Mouse (Mus musculus) left cerebral cortex, postnatal 10 days (tissue): ENCODE data around the gene Erlin1. TPM values are rescaled to one million over a fixed set of nuclear protein-coding genes. Genes with fewer than 3 reads are reported as not detected.

Source experiments
- DNase-seq, 2 experiments: peaks; one replicate each; pipeline ENCODE4 v3.0.0; 2021 to 2022; ENCODE audit warnings: low spot score in 2 of 2, mixed read lengths in 1 of 2; ENCODE audit errors: extremely low spot score in 1 of 2
- intact Hi-C: fragments of 180-260 bp; cut with DNase I; formaldehyde crosslinking; loops from one replicate; pipeline ENCODE4 v1.15.1; 2025
- total RNA-seq, 2 experiments: library from RNA; stranded (reverse); gene quantifications; 2 replicates each; pipeline ENCODE4 v1.2.3; 2021

The Erlin1 gene
- total RNA-seq, 2 experiments from 2014 or later, result 22.8 to 26.4 TPM

DNA sequence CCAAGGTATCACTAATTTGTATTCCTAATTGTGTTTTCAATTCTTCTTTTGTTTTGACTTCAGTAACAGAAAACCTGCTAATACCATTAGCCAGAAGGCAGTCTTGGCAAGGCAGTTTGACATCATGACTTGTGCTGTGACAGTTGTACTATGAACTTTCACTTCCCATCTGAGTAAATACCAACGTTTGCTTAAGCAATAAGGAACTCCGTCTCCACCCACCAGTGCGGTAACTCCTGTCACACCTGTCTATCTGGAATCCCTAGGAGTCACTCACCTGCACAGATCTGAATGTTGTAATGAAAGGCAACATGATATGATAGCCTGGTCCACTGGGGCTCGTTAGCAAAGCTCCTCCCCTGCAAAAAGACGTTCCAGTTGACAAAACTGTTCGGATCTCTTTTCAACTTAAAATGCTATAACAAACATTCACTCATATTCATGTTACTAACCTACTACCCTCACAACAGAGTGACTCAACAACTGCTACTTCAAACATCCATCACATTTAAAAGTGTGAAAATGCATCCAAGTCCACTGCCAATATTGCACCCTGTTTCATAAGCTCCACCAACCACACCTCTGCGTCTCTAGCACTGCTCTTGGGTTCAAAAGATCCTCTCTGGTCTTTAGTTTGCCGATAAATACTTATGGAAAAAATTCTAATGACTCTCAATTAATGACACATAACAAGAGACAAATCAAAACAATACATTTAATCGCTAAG, 2.1 kb downstream of the Erlin1 start:
- DNase-seq, result no peak
- intact Hi-C loops, result loop anchor here (10.0 kb wide), 1 partner anchor 333 kb away; no protein-coding TSS in a partner anchor

DNA sequence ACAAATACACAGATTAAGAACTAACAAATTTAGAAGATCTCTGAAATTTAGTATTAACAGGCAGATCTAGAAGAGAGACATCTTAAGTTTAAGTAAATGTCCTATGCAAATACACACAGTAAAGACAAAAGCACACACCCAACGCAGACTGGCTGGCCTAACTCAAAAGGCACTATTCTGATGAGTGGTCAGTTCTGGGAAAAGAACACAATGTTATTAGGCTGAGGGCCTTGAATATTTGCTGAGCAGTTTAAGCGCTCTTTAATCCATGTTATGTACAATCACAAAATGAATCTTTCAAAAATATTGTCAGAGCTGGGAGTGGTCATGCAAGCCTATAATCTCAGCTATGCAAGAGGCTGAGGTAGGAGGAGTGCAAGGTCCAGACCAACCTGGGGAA, 4.9 kb downstream of the Erlin1 start:
- intact Hi-C loops, result loop anchor here (10.0 kb wide), 1 partner anchor 330 kb away; no protein-coding TSS in a partner anchor
- DNase-seq, result no peak

DNA sequence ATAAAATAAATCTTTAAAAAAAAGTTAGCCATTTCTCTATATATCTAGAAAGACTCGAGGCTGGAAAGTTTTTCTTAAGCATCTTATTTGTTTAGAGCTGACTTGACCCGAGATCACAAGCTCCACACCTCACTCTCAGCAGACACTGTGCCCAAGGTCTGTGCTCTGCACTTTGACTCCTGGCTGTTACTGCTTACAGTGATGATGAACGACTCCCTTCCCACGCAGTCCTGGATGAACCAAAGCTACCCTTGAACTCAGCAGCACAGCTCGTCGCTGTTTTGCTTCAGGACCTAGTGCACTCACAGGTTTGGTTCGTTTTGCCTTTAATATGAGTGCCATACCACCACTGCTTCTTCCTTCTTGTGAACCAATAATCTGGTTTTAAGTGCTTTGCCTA, 5.8 kb downstream of the Erlin1 start:
- DNase-seq, result no peak

DNA sequence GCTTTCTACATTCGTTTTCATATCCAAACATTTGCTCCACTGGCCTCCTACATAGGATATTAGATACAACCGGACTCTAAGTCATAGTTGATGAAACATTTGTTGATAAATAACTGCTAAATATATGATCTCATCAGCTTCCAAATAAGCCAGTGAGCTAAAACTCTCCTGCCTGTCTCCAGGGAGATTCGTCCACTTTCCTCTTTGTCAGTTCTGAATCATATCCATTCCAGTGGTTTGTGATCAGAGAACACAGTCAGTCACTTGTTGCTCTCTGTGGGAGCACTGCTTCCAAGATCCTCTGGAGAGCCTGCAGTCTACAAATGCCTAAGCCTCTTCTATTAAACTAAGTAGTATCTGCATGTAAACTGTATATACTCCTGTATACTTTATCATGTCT, 9.4 kb downstream of the Erlin1 start:
- DNase-seq, result no peak
- intact Hi-C loops, result loop anchor here (10.0 kb wide), 1 partner anchor 325 kb away; no protein-coding TSS in a partner anchor

More for the DNA sequence above, 5.8 kb downstream of the Erlin1 start:
- intact Hi-C loops, result loop anchor here (10.0 kb wide), 1 partner anchor 329 kb away; no protein-coding TSS in a partner anchor

DNA sequence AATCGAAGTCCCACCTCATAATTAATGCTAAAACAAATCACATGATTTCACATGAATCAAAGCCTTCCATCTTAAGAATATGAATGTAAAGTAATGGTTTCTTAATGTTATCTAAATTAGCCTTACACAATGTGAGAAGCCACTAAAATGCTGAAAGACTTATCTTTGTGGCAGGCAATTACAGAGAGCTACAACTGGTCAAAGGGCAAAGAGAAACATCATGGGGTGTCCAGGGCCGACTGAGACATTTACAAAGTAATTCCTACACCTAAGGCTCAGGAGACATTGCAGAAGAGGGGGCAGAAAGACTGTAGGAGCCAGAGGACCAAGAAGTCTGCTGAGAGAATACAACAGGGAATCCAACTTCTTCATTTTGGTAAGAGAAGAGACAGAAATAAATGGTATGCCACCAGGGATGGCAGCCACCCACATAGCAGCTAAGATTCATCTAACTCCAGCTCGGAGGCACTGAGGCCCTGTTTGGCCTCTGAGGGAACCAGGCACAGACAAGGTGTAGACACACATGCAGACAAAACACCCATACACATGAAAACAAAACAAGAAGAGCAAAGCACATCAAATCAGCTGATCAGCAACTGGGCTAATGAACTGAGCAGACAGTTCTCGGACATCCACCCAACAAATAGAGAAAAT, 14.3 kb downstream of the Erlin1 start:
- intact Hi-C loops, result no loop called here
- no peak for DNase-seq

DNA sequence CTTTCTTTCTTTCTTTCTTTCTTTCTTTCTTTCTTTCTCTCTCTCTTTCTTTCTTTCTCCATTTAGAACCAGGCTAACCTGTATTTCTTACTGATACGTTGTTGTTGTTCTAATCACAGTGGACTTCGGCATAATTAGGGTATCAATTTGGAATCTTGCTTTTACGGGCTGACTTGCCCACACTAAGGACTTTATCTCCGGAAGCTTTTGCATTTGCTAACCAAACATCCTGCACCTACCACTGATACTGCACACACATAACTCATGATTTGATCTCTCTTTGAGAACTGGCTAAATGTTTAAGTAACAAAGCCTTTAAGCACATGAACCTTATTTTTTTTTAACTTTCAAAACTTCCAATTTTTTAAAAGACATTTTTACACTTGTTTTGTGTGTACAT, 19.2 kb downstream of the Erlin1 start:
- intact Hi-C loops, result no loop called here

DNA sequence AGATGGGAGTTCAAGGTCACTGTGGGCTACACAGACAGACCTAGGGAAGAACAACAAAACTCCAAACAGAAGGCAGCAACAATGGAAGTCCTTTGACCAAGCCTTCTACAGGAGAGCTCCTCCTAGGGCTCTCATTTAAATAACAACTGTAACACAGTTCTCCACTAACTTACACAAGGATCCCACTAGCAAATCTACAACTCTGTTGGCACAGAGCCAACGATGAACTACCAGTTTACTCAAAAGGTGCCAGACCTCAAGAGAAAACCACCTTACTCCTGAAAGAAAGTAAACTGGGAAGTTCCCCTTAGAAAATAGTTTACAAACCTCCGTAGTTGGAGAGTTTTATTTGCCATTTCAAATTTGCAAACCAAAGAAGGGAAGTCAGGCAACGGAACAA, 20.3 kb downstream of the Erlin1 start:
- DNase-seq, result no peak
- intact Hi-C loops, result no loop called here

More for the DNA sequence above, 19.2 kb downstream of the Erlin1 start:
- DNase-seq, result no peak

DNA sequence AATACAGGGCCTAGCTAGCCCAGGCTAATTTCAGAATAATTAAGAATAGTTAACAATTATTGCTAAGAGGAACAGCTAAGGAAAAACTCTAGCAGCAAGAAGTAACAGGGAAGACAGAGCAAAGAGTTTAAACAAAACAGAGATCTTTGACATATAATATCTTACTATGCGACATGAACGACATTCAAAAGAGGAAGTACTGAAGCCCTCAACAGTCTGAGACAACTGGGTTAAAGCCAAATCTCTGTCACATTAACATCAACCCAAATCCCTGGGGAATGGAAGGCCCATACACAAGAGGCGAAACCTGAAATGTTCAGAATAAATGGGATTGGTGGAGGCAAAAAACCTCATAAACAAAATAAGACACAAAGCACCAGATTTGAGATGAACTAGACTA, 23.7 kb downstream of the Erlin1 start:
- no peak for DNase-seq
- intact Hi-C loops, result no loop called here

DNA sequence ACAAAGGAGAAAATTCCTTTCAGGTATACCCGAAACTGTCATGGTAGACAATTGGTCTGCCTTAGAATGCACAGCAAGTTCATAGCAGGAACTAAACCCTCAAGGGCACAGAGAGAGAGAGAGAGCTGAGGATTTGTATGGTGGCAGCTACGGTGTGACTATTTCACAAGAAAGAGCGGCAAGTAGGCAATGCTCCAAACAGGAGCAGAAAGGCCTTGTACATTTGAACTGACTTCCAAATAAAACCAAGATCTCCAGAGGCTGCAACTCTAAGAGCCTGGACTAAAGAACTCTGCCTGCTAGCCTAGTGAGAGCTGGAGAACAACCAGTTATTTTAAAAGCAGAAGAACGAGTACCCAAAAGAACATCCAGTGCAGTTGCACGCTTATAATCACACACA, 27.5 kb downstream of the Erlin1 start:
- no peak for DNase-seq
- intact Hi-C loops, result no loop called here

DNA sequence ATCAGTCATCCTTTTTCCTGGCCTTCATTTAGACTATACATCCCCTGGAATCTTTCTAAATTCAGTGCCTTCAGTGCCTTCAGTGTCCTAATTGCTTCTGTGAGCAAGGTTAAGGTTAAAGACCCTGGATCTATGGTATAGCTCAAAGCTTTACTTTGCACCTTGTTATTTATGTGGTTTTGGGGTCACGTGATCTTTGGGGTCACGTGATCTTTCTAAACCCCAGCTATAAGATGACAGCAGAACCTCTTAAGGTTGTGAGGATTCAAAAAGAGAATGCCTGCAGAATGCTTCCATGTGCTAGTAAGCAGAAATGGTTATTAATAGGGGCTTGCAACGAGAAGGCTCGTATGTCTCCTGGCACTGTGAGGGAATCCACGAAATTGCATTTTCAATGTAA, 36.2 kb downstream of the Erlin1 start:
- intact Hi-C loops, result no loop called here

DNA sequence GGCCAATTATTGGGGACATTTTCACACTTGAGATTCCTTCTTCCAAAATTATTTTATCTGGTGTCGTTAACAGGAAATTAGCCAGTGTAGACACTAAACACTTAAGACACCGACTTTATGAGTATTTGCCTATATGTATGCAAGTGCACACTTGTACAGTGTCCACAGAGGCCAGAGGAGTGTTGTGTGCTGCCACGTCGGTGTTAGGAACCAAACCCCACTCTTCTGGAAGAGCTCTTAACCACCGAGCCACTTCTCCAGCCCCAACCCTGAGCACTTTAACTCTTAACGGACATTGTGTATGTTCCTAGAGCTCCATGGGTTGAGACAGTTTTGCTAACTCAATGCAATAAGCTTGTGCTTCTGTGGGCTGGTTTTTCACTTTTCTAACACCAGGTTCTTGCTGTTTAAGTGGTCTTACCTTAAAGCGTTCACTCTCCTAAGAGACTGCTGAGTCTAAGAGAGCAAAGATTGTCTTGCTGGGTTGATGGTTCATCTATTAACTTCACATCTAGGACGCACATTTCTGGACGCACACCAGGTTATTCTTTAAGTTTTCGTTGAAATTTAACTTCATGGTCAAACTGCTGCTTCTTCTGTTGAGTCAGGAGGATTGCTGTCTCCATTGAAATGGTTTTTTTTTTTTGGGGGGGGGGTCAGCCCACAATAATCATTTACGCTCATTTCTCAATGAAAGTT, 37.4 kb downstream of the Erlin1 start:
- intact Hi-C loops, result no loop called here
- DNase-seq, result no peak

More for the DNA sequence above, 36.2 kb downstream of the Erlin1 start:
- no peak for DNase-seq

DNA sequence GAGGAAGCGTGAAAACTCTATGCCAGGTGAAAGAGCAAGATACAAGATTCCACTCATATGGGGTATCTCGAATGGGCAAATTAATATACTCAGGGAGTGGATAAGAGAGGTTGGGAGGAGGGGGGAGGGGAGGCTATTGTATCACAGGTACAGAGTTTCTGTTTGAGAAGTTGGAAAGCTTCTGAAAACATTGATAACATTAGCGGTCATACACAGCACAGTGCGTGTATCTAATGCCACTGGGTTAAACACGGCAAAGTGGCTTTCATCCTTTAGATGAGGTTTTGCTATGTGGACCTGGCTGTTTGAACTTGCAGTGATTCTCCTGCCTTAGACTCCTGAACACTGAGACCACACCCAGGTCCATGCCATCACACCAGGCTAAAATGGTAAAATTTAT, 39.6 kb downstream of the Erlin1 start:
- no peak for DNase-seq
- intact Hi-C loops, result no loop called here

DNA sequence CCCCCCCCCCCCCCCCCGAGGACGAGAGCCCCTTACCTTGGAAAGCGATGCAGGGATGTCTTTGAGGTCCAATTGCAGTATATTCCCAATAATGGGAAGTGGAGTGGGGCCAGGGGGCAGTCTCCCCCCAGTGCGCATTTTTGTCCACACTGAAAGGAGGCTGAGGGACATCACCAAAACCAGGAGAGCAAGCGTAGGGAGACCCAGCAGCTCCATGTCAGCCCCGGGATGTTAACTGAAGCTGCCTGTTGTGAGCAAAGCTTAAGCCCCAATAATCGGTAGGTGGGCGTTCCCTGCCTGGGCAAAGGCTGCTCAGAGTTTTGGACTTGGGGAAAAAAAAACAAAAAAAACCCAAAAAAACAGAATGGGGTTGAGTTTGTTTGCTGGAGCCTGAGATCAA, 40.6 kb downstream of the Erlin1 start, which contains the start of gene Cyp2c23:
TSS of gene Cyp2c23 (minus strand) at position 237 of the 400 bp plus-strand sequence.
- intact Hi-C loops, result no loop called here
- DNase-seq, result no peak

DNA sequence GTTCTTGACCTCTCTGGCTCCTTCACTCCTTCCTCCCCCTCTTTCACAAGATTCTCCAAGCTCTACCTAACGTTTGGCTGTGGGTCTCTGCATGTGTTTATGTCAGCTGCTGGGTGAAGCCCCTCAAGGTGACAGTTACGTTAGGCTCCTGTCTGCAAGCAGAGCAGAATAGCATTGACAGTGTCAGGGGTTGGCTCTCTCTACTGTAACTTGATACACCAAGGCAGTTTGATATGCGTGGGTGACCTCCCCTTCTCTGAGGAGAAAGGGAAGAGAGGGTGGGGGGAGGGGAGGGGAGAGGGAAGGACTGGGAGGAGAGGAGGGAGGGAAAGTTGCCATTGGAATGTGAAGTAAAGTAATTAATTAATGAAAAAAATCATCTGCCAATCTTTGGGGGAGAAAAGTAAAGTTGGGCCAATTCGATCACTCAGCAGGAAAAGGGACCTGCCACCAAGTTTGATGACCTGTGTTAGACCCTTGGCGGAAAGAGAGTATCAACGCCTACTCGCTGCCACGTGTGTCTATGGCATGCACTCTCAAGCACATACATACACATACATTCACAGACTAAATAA, 42.5 kb downstream of the Erlin1 start:
- intact Hi-C loops, result no loop called here
- DNase-seq, result no peak

DNA sequence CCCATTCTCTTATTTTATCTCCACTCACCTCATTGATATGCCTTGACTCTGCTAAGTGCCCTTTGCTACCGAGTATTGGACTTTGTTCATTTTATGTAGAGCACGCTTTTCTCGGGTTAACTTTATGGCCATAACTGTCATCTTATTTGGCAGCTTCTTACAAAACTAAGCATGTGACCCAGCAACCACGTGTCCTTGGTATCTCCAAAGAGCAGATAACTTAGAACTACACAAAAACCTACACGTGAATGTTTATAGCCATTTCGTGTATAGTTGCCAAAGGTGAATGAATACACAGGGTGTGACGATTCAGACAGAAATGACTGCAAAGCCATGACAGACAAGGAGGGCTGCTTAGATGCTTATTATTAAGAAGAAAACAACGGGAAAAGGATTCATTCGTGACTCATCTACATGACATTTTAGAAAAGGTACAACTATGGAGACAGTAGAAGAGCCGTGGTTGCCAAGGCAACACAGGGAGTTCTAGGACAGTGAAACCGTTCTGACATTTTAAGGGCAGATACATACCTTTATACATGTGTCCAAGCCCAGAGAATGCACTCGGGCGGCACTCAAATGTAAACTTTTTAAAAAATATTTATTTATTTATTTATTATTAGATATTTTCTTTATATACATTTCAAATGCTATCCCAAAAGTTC, 44.5 kb downstream of the Erlin1 start:
- intact Hi-C loops, result no loop called here
- DNase-seq, result no peak

DNA sequence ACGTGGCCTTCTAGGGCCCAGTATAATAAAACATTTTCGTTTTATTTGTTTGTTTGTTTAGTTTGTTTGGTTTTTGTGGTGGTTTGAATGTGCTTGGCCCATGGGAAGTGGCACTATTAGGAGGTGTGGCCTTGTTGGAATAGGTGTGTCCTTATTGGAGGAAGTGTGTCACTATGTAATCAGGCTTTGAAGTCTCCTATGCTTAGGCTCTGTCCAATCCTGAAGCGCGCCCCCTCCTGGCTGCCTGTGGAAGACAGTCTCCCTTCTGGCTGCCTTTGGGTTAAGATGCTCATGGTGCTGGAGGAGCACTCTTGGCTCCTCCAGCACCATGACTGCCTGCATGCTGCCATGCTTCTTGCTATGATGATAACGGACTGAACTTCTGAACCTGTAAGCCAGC, 46.5 kb downstream of the Erlin1 start:
- intact Hi-C loops, result no loop called here

DNA sequence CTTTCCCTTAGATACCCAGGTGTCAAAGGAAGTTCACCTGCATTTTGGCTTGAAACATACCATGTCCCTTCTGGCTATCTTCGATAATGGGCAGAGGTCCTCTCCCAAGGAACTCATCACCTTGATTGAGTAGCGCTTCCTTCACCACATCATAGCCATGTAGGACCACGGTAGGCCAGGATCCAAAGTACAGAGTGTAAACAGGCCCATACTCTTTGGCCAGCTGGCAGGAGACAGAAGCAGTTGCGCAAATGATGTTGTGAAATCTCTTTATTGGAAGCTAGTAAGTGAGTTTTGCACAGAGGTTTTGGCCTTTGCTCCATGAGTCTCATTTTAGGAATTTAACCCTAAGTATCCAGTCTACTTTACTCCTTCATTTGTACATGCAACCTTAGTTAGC, 48.1 kb downstream of the Erlin1 start:
- no peak for DNase-seq
- intact Hi-C loops, result no loop called here

More for the DNA sequence above, 46.5 kb downstream of the Erlin1 start:
- DNase-seq, result no peak

DNA sequence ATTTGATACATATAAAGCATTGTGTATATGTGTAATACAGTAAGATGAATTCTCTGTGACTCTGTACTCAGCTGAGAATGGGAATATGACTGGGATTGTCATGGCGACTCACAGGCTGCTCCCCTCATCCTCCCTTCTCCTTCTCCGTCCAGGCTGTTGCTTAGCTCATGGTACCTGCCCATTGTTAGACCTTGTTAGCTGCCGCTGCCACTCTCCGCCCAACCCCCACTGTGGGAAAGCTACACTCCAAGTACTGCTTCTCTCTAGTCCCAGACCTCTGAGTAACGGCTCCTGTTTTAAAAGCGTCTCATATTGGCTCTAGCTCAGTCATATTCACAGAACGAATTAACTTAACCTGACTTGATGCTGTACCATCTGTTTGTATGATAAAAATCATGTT, 49.8 kb downstream of the Erlin1 start:
- intact Hi-C loops, result no loop called here
- no peak for DNase-seq

DNA sequence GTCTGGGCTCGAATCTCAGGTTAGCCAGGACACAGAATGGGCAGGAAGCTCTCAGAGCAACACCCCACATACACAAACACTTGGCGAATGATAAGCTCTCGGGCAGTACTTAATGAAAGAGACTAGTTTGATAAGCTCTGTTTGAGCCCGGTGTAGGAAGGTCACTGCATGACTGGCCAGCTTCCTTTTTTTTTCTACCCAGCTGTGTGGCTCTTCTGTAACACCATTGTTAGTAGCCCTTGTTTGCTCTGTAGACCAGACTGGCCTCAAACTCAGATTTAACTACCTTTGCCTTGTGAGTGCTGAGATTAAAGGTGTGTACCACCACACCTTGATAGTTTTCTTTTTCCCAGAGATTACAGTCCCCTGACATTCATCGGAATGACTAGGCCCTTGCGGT, 55.7 kb downstream of the Erlin1 start:
- intact Hi-C loops, result no loop called here
- no peak for DNase-seq
